30 mouse cellular contexts compared by ENCODE assay signal in genomic region chr11:33118480-33118879, GRCm38 (mm10). TPM values are rescaled to one million over a fixed set of nuclear protein-coding genes. Genes with fewer than 3 reads are reported as not detected.
DNase-seq lines count a peak whose midpoint lies in the region; ATAC-seq and TF ChIP-seq lines count a peak whose summit lies in the region.
"Had no signal": no experiment of that assay in that cellular context is flagged by ENCODE, and none has a peak within 500 bp of the region (broad histone marks: within the 10 kb centered on the region; RNA-seq: fewer than 3 reads in every experiment).

No protein-coding gene starts in this region.

- H3K9me3 ChIP-seq in CH12.LX (replicated peaks; ENCODE audit: low read length), result no peaks in the 10 kb centered on the region
- no peaks in the 10 kb centered on the region for H3K9me3 ChIP-seq in ES-E14 (ENCODE audit: control insufficient read depth, insufficient read depth, low read depth, low read length)
- no peaks in the 10 kb centered on the region for H3K9me3 ChIP-seq in heart, embryonic 12.5 days (replicated peaks)
- H3K9me3 ChIP-seq: embryonic facial prominence, embryonic 12.5 days; embryonic facial prominence, embryonic 15.5 days; heart, embryonic 15.5 days had no signal

- TF ChIP-seq CTCF in CH12.LX (conservative IDR thresholded peaks at IDR 0.05 in 1 of 2, IDR thresholded peaks at IDR 0.05 in 1 of 2; ENCODE audit: low read depth in 2 of 2, low read length in 2 of 2), result no peak

- 59% methylated on average over 6 of the region's 6 CpGs for WGBS in heart, embryonic 12.5 days

- dilution Hi-C loops in CH12.LX (cut with MboI; ENCODE audit: extremely low pct_ligation_motif_present, extremely low pct_unique_long_range_greater_than_20kb, low sequenced_read_pairs), result no loop called here

- no peak for ATAC-seq in heart, embryonic 12.5 days (ENCODE audit: insufficient number of reproducible peaks, low FRiP score)
- ATAC-seq: activated CD4-positive, CD25-positive, alpha-beta regulatory T cell, adult 4 months; forebrain, embryonic 14.5 days; forebrain, postnatal 0 days; hindbrain, postnatal 0 days; intestine, postnatal 0 days; Patski had no signal

- H3K4me1 ChIP-seq in CH12.LX (ENCODE audit: control insufficient read depth in 1 of 2, insufficient read depth in 2 of 2) (no peaks in the 10 kb centered on the region), ES-E14 (ENCODE audit: control insufficient read depth in 2 of 2, insufficient read depth in 2 of 2, low read length in 2 of 2, poor library complexity in 1 of 2) (peaks cover 4 to 8% of the 10 kb centered on the region in 2 experiments; a peak in 2 of 4 replicates)
- no peaks in the 10 kb centered on the region for H3K4me1 ChIP-seq in heart, embryonic 12.5 days (replicated peaks)

- H3K36me3 ChIP-seq in CH12.LX (replicated peaks in 1 of 2; ENCODE audit: control insufficient read depth in 1 of 2, insufficient read depth in 1 of 2, low read length in 1 of 2) (peaks cover 0 to 9% of the 10 kb centered on the region in 2 experiments), ES-E14 (ENCODE audit: control insufficient read depth, insufficient read depth, low read length, poor library complexity, severe bottlenecking) (no peaks in the 10 kb centered on the region)
- H3K36me3 ChIP-seq in heart, embryonic 12.5 days, result no peaks in the 10 kb centered on the region
- H3K36me3 ChIP-seq: embryonic facial prominence, embryonic 12.5 days; heart, embryonic 15.5 days had no signal

- H3K27ac ChIP-seq in CH12.LX (ENCODE audit: insufficient read depth, low read depth) (no peak overlapping the region), ES-E14 (ENCODE audit: insufficient read depth, low read depth, low read length, poor library complexity, severe bottlenecking) (no peak overlapping the region)
- H3K27ac ChIP-seq in heart, embryonic 12.5 days (ENCODE audit: poor library complexity, severe bottlenecking), result no peak overlapping the region
- H3K27ac ChIP-seq: embryonic facial prominence, embryonic 12.5 days; embryonic facial prominence, embryonic 15.5 days; heart, embryonic 15.5 days; hindbrain, embryonic 14.5 days; hindbrain, postnatal 0 days had no signal

- no peak overlapping the region for H3K9ac ChIP-seq in CH12.LX (ENCODE audit: insufficient read depth, low read depth)
- H3K9ac ChIP-seq in ES-E14 (ENCODE audit: insufficient read depth, low read depth, low read length, poor library complexity, severe bottlenecking), result no peak overlapping the region
- H3K9ac ChIP-seq in heart, embryonic 12.5 days, result no peak overlapping the region
- H3K9ac ChIP-seq: embryonic facial prominence, embryonic 12.5 days; embryonic facial prominence, embryonic 15.5 days; forebrain, postnatal 0 days; heart, embryonic 15.5 days; hindbrain, embryonic 14.5 days had no signal

- in situ Hi-C loops in CH12.LX (cut with MboI; ENCODE audit: low pct_ligation_motif_present, low pct_unique_long_range_greater_than_20kb, low sequenced_read_pairs), result no loop called here
- in situ Hi-C loops in ES-E14 (cut with MboI; ENCODE audit: low sequenced_read_pairs in 2 of 2, unreplicated experiment in 2 of 2), result no loop called here

- H3K79me2 ChIP-seq in CH12.LX (replicated peaks; ENCODE audit: control insufficient read depth, extremely low read depth, insufficient read depth, poor library complexity, severe bottlenecking), result no peaks in the 10 kb centered on the region

- no peak for TF ChIP-seq EP300 in CH12.LX (IDR thresholded peaks at IDR 0.05; ENCODE audit: low read length)

- DNase-seq in A20 (ENCODE audit: low read depth, low spot score) (peak; percentile 17), CH12.LX (ENCODE audit: extremely low read depth) (peak; percentile 31), ES-E14 (ENCODE audit: low read depth, low spot score) (peak; percentile 43), R1 (ENCODE audit: low read depth, low spot score) (peak; percentile 83)
- no peak for DNase-seq in ovary, postnatal 36 days (ENCODE audit: low spot score)
- DNase-seq in left cerebral cortex, adult 18-20 months (ENCODE audit: low spot score in 2 of 2), result no peak
- DNase-seq in adrenal gland, adult 2 months, result no peak
- DNase-seq: adrenal gland, postnatal 10 days; adrenal gland, postnatal 36 days; B cell, adult 2 months; cerebellum, adult 18-20 months; cerebellum, adult 9-10 months; cerebellum, postnatal 25 days; forebrain, postnatal 0 days; gastrocnemius, adult 2 months; gastrocnemius, postnatal 14 days; heart, adult 11 months; heart, postnatal 4 days had no signal

- TF ChIP-seq POLR2A in CH12.LX (IDR thresholded peaks at IDR 0.05; ENCODE audit: low read depth, low read length), result no peak

- H3K4me3 ChIP-seq in CH12.LX (replicated peaks in 1 of 3; ENCODE audit: low read depth in 2 of 3, low read length in 2 of 3, poor library complexity in 1 of 3) (no peak overlapping the region), ES-E14 (ENCODE audit: insufficient read depth in 1 of 2, low read depth in 1 of 2, low read length in 2 of 2, poor library complexity in 1 of 2, severe bottlenecking in 1 of 2) (peak overlapping the region in 1 of 2 experiments; percentile 51; a peak in 2 of 4 replicates)
- no peak overlapping the region for H3K4me3 ChIP-seq in heart, embryonic 12.5 days
- H3K4me3 ChIP-seq: embryonic facial prominence, embryonic 12.5 days; embryonic facial prominence, embryonic 15.5 days; gastrocnemius, adult 2 months; heart, embryonic 15.5 days had no signal

- H3K4me2 ChIP-seq in CH12.LX (ENCODE audit: insufficient read depth, low read depth, poor library complexity, severe bottlenecking), result no peak overlapping the region
- no peak overlapping the region for H3K4me2 ChIP-seq in heart, embryonic 12.5 days
- H3K4me2 ChIP-seq: embryonic facial prominence, embryonic 12.5 days; embryonic facial prominence, embryonic 15.5 days; heart, embryonic 11.5 days; heart, embryonic 15.5 days; hindbrain, embryonic 14.5 days had no signal

- no peak for TF ChIP-seq RAD21 in CH12.LX (IDR thresholded peaks at IDR 0.05; ENCODE audit: low read depth, low read length)

- no peaks in the 10 kb centered on the region for H3K27me3 ChIP-seq in CH12.LX (replicated peaks)
- H3K27me3 ChIP-seq in heart, embryonic 12.5 days (replicated peaks), result peaks cover 39% of the 10 kb centered on the region
- H3K27me3 ChIP-seq: embryonic facial prominence, embryonic 12.5 days; Patski had no signal

TF ChIP-seq in CH12.LX, 34 proteins besides CTCF, POLR2A, EP300 and RAD21:
- TF ChIP-seq MAX (IDR thresholded peaks at IDR 0.05; ENCODE audit: low read length) (peak; percentile 62; the same call in 1 of the 2 replicates), USF1 (IDR thresholded peaks at IDR 0.05; ENCODE audit: low read depth, low read length) (peak; percentile 85), USF2 (conservative IDR thresholded peaks at IDR 0.05; ENCODE audit: low read depth, low read length) (peak; percentile 86), HCFC1 (IDR thresholded peaks at IDR 0.05; ENCODE audit: low read depth, low read length) (no peak)
TF ChIP-seq in CH12.LX: peak in this region for 3.

TF ChIP-seq in ES-E14, 5 proteins besides CTCF, POLR2A, EP300 and RAD21:
- TF ChIP-seq ZC3H11A (IDR thresholded peaks at IDR 0.05; ENCODE audit: borderline replicate concordance, low read depth, low read length) (no peak), CHD2 (IDR thresholded peaks at IDR 0.05; ENCODE audit: low read depth, low read length) (0 out of 2 replicates have a peak, but pooled peaks have one; percentile 32), HCFC1 (IDR thresholded peaks at IDR 0.05; ENCODE audit: borderline replicate concordance, insufficient read depth, low read length) (no peak), MAFK (IDR thresholded peaks at IDR 0.05; ENCODE audit: insufficient read depth, low read depth, low read length) (no peak), ZNF384 (IDR thresholded peaks at IDR 0.05; ENCODE audit: low read depth, low read length) (no peak)

RNA-seq across cellular contexts. Expression of gene Fgf18, which starts 28.7 kb away (rescaled TPM):
- total RNA-seq in CH12.LX (2012; rRNA removed) (not detected in 2 replicates), CH12.LX (2014; rRNA removed) (not detected in 2 replicates), ES-E14 (2012; rRNA removed) (1.6 and 4.8 TPM in 2 replicates)
- polyA plus RNA-seq in CH12.LX (2012; ENCODE audit: insufficient read length, low read depth), result 0.41 TPM in 1 of 2 replicates, not detected in the other
- total RNA-seq in left cerebral cortex, adult 18-20 months (2021), result 1 to 10 TPM; 2.9 to 3.4 TPM
- 2.6 TPM in 2 replicates for polyA plus RNA-seq in heart, embryonic 12.5 days (2016; fragmentation: Nextera tagmentation; extraction: Ambion mirVana)
- 1 to 10 TPM; 2.4 to 2.5 TPM for total RNA-seq in adrenal gland, adult 2 months (2021)
- 0.36 and 0.87 TPM in 2 replicates for polyA plus RNA-seq in adrenal gland, adult 2 months (2012; rRNA removed)
- total RNA-seq: common myeloid progenitor, adult 5-6 weeks had no signal
- polyA plus RNA-seq: activated CD4-positive, CD25-positive, alpha-beta regulatory T cell, adult 4 months had no signal

RNA-seq across cellular contexts. Expression of gene Npm1, which starts 44.5 kb away (rescaled TPM):
- total RNA-seq in CH12.LX (2012; rRNA removed) (3,603 and 3,941 TPM in 2 replicates), CH12.LX (2014; rRNA removed) (8,076 and 8,441 TPM in 2 replicates), ES-E14 (2012; rRNA removed) (1,823 and 2,502 TPM in 2 replicates)
- polyA plus RNA-seq in CH12.LX (2012; ENCODE audit: insufficient read length, low read depth), result 6,953 and 7,125 TPM in 2 replicates
- total RNA-seq in left cerebral cortex, adult 18-20 months (2021), result 100 to 1,000 TPM; 160 to 161 TPM
- polyA plus RNA-seq in heart, embryonic 12.5 days (2016; fragmentation: Nextera tagmentation; extraction: Ambion mirVana), result 513 and 525 TPM in 2 replicates
- 100 to 1,000 TPM; 276 to 325 TPM for total RNA-seq in adrenal gland, adult 2 months (2021)
- 6.8 and 9.0 TPM in 2 replicates for polyA plus RNA-seq in adrenal gland, adult 2 months (2012; rRNA removed)

Comparison
In these comparisons a context has a peak if more than half of its experiments do, and no peak if none do; other contexts are left out.
1. DNase-seq: peak in A20 (single experiment), CH12.LX (single experiment), ES-E14 (single experiment) and R1 (single experiment); none in ovary, postnatal 36 days (single experiment), left cerebral cortex, adult 18-20 months (0 of 2) and adrenal gland, adult 2 months (single experiment).